Mouse (Mus musculus) spleen, adult 2 months (tissue): ENCODE data around the gene Dcp1b. TPM values are rescaled to one million over a fixed set of nuclear protein-coding genes. Genes with fewer than 3 reads are reported as not detected.

ENCODE experiments used
- DNase-seq, 2 experiments: peaks; one replicate each; pipeline versions ENCODE4 v3.0.0 to v3.0.0-alpha.2; 2012 to 2021; ENCODE audit warnings: low spot score in 2 of 2, low read depth in 1 of 2
- H3K27ac ChIP-seq: fragments of 200-500 bp; 2 replicates; pipeline ENCODE4 v1.5.1; 2012; ENCODE audit warnings: low read length, inconsistent platforms; ENCODE audit not compliant: insufficient read depth
- H3K27me3 ChIP-seq: fragments of 200-500 bp; 2 replicates; pipeline ENCODE4 v1.6.1; 2012; ENCODE audit warnings: mild to moderate bottlenecking, moderate library complexity, low read length, inconsistent platforms; ENCODE audit not compliant: control insufficient read depth, insufficient read depth
- H3K36me3 ChIP-seq: fragments of 200-500 bp; 2 replicates; pipeline ENCODE4 v1.6.1; 2012; ENCODE audit warnings: mild to moderate bottlenecking, low read length, inconsistent platforms; ENCODE audit not compliant: control insufficient read depth, insufficient read depth
- H3K4me1 ChIP-seq: fragments of 200-500 bp; 2 replicates; pipeline ENCODE4 v1.6.1; 2011; ENCODE audit warnings: inconsistent platforms; ENCODE audit not compliant: control insufficient read depth, insufficient read depth, insufficient read length
- H3K4me3 ChIP-seq: fragments of 200-500 bp; 2 replicates; pipeline ENCODE4 v1.5.1; 2011; ENCODE audit warnings: mild to moderate bottlenecking, inconsistent platforms; ENCODE audit not compliant: insufficient read depth, insufficient read length; ENCODE audit errors: extremely low read depth
- CTCF ChIP-seq: fragments of 200-500 bp; IDR thresholded peaks from 2 replicates; pipeline ENCODE4 v1.5.1; 2011; ENCODE audit warnings: mild to moderate bottlenecking, inconsistent platforms; ENCODE audit not compliant: insufficient read depth, insufficient read length, insufficient replicate concordance; ENCODE audit errors: extremely low read depth
- POLR2A ChIP-seq: fragments of 200-500 bp; IDR thresholded peaks from 2 replicates; pipeline ENCODE4 v1.6.1; 2011; ENCODE audit warnings: low read depth, low read length, inconsistent platforms
- WGBS: fragments of 180-500 bp; shearing (Covaris S2); methylation state at CpG from one replicate; pipeline ENCODE4 v1.1.7; 2018; 5-methylcytosine and 5-hydroxymethylcytosine counted together
- polyA plus RNA-seq: library from polyadenylated mRNA; depleted of rRNA; stranded (reverse); fragments of >200 nt; gene quantifications from 2 replicates; pipeline ENCODE4 v1.2.3, GENCODE M21; 2012

Gene Dcp1b
- polyA plus RNA-seq, 1 experiment, result 18.1 TPM

GRCm38 (mm10) chr6:119194161-119194560, 19.1 kb downstream of the Dcp1b start:
- no peak for DNase-seq
- TF ChIP-seq CTCF (no peak), POLR2A (no peak)
- H3K4me1 ChIP-seq, result no peaks in the 10 kb centered on the region
- H3K27ac ChIP-seq, result no peak overlapping the region
- H3K36me3 ChIP-seq, result peaks cover 6% of the 10 kb centered on the region; the same call in 1 of the 2 replicates
- H3K27me3 ChIP-seq, result no peaks in the 10 kb centered on the region
- WGBS, result 93% methylated on average over 9 of the region's 9 CpGs
- no peak overlapping the region for H3K4me3 ChIP-seq

- no peaks in the 10 kb centered on the region for H3K4me1 ChIP-seq
- TF ChIP-seq CTCF, result no peak
- TF ChIP-seq POLR2A, result no peak
- no peak overlapping the region for H3K4me3 ChIP-seq
- no peak for DNase-seq
- peaks cover 6% of the 10 kb centered on the region; the same call in 1 of the 2 replicates for H3K36me3 ChIP-seq
- WGBS, result 88% methylated on average over 7 of the region's 7 CpGs
- no peaks in the 10 kb centered on the region for H3K27me3 ChIP-seq
- H3K27ac ChIP-seq, result no peak overlapping the region
These were observed 19.5 kb downstream of the Dcp1b start for GRCm38 (mm10) chr6:119194601-119195000.

- TF ChIP-seq POLR2A (no peak), CTCF (no peak)
- H3K4me1 ChIP-seq, result no peaks in the 10 kb centered on the region
- H3K27ac ChIP-seq, result no peak within 1 kb of the TSS
- no peak for DNase-seq
- H3K27me3 ChIP-seq, result no peaks in the 10 kb centered on the region
- no peak within 1 kb of the TSS for H3K4me3 ChIP-seq
- 91% methylated on average over 17 of the region's 17 CpGs for WGBS
- H3K36me3 ChIP-seq, result peaks cover 15% of the 10 kb centered on the region
These were observed 21.6 kb downstream of the Dcp1b start, which contains the start of gene Cacna1c for GRCm38 (mm10) chr6:119196382-119197305. Cacna1c (minus strand) TSS chr6:119196418.

- no peak for DNase-seq
- Histone ChIP-seq H3K27me3 (no peaks in the 10 kb centered on the region), H3K27ac (0 out of 2 replicates have a peak overlapping the region, but pooled peaks have one; percentile 0), H3K36me3 (peaks cover 20% of the 10 kb centered on the region), H3K4me1 (no peaks in the 10 kb centered on the region), H3K4me3 (no peak overlapping the region)
- TF ChIP-seq POLR2A, result no peak
- TF ChIP-seq CTCF, result no peak
- WGBS, result 73% methylated on average over 15 of the region's 15 CpGs
These were observed 23.7 kb downstream of the Dcp1b start for GRCm38 (mm10) chr6:119198534-119199273.

- TF ChIP-seq CTCF (no peak), POLR2A (no peak)
- H3K4me1 ChIP-seq, result no peaks in the 10 kb centered on the region
- WGBS, result 86% methylated on average over 8 of the region's 8 CpGs
These were observed 24.3 kb downstream of the Dcp1b start for GRCm38 (mm10) chr6:119199274-119199879.

GRCm38 (mm10) chr6:119200362-119200761, 25.3 kb downstream of the Dcp1b start:
- Histone ChIP-seq H3K4me3 (no peak overlapping the region), H3K36me3 (peaks cover 18% of the 10 kb centered on the region), H3K4me1 (no peaks in the 10 kb centered on the region), H3K27me3 (no peaks in the 10 kb centered on the region), H3K27ac (no peak overlapping the region)
- 91% methylated on average over 5 of the region's 5 CpGs for WGBS
- DNase-seq, result no peak
- TF ChIP-seq POLR2A, result no peak

More at GRCm38 (mm10) chr6:119199274-119199879, 24.3 kb downstream of the Dcp1b start:
- peaks cover 20% of the 10 kb centered on the region for H3K36me3 ChIP-seq
- peak overlapping the region; percentile 0; the same call in 1 of the 2 replicates for H3K27ac ChIP-seq
- no peaks in the 10 kb centered on the region for H3K27me3 ChIP-seq
- no peak overlapping the region for H3K4me3 ChIP-seq
- no peak for DNase-seq
